Mouse (Mus musculus) bone marrow macrophage, adult 2 months (primary cell): ENCODE results near the gene Gm29776. TPM values are rescaled to one million over a fixed set of nuclear protein-coding genes. Genes with fewer than 3 reads are reported as not detected.
A peak's percentile ranks its signal among the peaks of the same experiment; 100 is the strongest.

Experiments
- H3K27ac ChIP-seq: 2 replicates; pipeline ENCODE4 v1.5.1; 2012; ENCODE audit warnings: low read depth, low read length; ENCODE audit not compliant: insufficient read depth
- H3K4me1 ChIP-seq: 2 replicates; pipeline ENCODE4 v1.6.1; 2012; ENCODE audit warnings: low read length; ENCODE audit not compliant: control insufficient read depth, insufficient read depth
- H3K4me3 ChIP-seq: 2 replicates; pipeline ENCODE4 v1.5.1; 2012; ENCODE audit warnings: mild to moderate bottlenecking, low read length, moderate library complexity; ENCODE audit not compliant: insufficient read depth
- CTCF ChIP-seq: IDR thresholded peaks from 2 replicates; pipeline ENCODE4 v1.5.1; 2012; ENCODE audit warnings: low read depth, mild to moderate bottlenecking, low read length, moderate library complexity
- POLR2A ChIP-seq: IDR thresholded peaks from 2 replicates; pipeline ENCODE4 v1.6.1; 2012; ENCODE audit warnings: mild to moderate bottlenecking, low read depth, low read length, borderline replicate concordance
- polyA plus RNA-seq: library from polyadenylated mRNA; stranded (reverse); fragments of >200 nt; gene quantifications from 2 replicates; pipeline ENCODE4 v1.2.4, GENCODE M21; 2012; ENCODE audit not compliant: missing spikeins, insufficient read depth, insufficient read length

The Gm29776 gene
- polyA plus RNA-seq: not detected in 2 replicates

DNA sequence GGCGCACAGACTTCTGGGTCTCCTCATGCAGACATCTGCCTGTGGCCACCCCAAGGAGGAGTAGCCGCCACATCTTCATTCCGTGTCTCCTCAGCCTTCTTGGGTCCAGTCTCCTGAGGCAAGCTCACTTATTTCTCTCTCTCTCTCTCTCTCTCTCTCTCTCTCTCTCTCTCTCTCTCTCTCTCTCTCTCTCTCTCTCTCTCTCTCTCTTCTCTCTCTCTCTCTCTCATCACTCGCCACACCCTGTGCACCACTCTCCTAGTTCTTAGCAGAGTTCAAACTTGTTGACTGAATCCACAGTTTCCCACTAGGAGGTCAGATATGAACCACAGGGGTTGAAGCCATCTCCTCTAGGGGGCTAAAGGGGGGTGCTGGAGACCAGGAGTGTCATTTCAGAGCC, at the start of gene Gm29776:
Gm29776 (minus strand) TSS at position 101 of the 400 bp plus-strand sequence.
- H3K4me3 ChIP-seq: no peak within 1 kb of the TSS
- H3K4me1 ChIP-seq: peaks cover 4% of the 10 kb centered on the region; the same call in 1 of the 2 replicates
- TF ChIP-seq CTCF (no peak), POLR2A (no peak)
- no peak within 1 kb of the TSS for H3K27ac ChIP-seq

DNA sequence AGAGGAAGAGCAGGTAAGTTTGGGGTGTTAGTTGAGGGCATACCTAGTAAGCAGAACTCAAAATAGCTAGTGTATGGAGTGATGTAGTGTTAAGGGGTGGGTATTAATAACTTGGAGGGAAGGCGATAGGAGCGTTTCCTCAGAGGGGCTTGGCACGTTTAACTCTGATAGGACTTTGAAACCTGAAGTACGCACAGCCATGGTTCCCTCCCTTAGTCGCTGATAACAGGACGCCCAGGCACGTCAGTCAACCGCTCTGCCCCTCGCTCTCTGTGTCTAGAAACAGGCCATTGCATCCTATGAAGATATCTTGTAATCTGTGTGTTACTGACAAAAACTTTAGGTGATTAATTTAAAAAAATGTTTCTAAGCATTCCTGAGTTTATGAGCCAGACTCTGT, 47.4 kb upstream of the Gm29776 start:
- TF ChIP-seq CTCF: no peak
- Histone ChIP-seq H3K4me3 (no peak overlapping the region), H3K27ac (no peak overlapping the region), H3K4me1 (peaks cover 36% of the 10 kb centered on the region)

DNA sequence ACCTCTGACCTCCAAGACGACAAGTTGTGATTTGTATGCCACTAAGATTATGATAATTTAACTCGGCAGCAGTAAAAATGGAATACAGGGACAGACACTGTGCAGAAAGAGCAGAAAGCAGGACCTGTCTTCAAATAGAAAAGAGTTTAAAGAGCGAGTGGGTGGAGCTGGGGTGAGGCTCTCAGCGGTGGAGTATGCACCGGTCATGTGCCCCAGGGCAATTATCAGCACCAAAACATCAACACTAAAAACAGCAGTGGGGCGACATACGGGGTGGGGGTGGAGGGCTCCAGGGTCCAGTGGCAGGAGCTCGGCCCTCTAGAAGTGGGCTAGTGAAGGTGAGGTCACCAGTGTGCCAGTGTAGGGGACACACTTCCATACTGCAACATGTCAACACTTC, 45.8 kb upstream of the Gm29776 start:
- TF ChIP-seq CTCF: no peak
- no peak for TF ChIP-seq POLR2A
- no peak overlapping the region for H3K27ac ChIP-seq
- no peak overlapping the region for H3K4me3 ChIP-seq
- H3K4me1 ChIP-seq: peaks cover 21% of the 10 kb centered on the region

DNA sequence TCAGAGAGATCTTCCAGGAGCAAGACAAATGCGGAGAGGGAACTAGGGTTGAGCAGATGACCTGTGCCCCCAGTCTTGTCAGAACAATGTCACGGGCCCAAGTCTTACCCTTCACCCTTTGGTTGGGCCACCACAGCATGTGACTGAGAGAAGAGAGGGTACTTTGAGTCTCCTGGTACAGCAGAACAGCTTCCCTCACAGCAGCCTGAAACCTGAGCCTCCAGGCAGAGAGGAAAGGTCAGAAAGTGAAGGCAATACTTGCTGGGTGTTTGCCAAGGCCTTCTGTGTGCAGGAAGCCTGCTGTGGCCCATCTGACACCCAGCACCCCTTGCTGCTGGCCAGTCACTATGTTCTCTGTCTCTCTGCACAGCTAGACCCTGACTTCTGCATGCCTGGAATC, 43.7 kb upstream of the Gm29776 start:
- Histone ChIP-seq H3K27ac (no peak overlapping the region), H3K4me3 (no peak overlapping the region), H3K4me1 (peaks cover 10% of the 10 kb centered on the region)
- TF ChIP-seq POLR2A (no peak), CTCF (no peak)

DNA sequence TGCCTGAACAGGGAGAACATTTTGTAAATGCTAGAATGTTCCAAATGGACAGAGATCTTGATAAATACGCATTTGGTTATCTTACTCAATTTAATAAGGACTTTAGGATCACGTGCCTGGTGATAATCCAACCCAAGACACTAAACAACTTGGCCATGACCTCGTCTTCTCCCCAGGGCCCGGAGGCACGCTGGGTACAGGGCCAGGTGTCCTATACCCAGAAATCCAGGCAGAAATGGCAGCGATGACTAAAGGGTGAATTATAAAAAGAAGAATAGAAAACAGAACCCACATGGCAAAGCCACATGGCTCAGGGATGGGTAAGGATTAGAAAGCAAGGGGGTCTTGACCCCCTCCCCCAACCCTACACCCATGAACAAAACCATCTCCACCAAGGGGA, 43.1 kb upstream of the Gm29776 start:
- Histone ChIP-seq H3K27ac (no peak overlapping the region), H3K4me1 (peaks cover 10% of the 10 kb centered on the region), H3K4me3 (no peak overlapping the region)
- TF ChIP-seq CTCF: no peak
- TF ChIP-seq POLR2A: no peak

DNA sequence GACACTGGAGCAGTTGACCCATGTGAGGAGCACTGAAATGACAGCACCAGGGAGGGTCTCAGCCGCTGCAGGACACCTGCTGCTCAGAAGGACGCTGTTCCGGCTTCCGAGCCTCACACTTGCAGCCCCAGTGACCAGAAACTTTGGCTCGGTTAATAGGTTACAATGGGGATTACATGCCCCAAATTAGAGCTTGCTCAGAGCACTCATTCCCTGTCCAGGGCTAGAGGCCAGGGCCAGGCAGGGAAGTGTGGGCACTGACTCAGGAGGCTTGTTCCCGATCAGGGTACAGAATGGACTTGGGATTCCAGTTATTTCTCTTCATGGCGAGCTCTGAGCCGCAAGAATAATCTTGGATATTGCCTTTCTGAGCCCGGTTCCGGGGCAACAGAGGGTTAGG, 39.0 kb upstream of the Gm29776 start:
- Histone ChIP-seq H3K4me3 (no peak overlapping the region), H3K27ac (no peak overlapping the region), H3K4me1 (peaks cover 23% of the 10 kb centered on the region)
- TF ChIP-seq CTCF (no peak), POLR2A (no peak)

DNA sequence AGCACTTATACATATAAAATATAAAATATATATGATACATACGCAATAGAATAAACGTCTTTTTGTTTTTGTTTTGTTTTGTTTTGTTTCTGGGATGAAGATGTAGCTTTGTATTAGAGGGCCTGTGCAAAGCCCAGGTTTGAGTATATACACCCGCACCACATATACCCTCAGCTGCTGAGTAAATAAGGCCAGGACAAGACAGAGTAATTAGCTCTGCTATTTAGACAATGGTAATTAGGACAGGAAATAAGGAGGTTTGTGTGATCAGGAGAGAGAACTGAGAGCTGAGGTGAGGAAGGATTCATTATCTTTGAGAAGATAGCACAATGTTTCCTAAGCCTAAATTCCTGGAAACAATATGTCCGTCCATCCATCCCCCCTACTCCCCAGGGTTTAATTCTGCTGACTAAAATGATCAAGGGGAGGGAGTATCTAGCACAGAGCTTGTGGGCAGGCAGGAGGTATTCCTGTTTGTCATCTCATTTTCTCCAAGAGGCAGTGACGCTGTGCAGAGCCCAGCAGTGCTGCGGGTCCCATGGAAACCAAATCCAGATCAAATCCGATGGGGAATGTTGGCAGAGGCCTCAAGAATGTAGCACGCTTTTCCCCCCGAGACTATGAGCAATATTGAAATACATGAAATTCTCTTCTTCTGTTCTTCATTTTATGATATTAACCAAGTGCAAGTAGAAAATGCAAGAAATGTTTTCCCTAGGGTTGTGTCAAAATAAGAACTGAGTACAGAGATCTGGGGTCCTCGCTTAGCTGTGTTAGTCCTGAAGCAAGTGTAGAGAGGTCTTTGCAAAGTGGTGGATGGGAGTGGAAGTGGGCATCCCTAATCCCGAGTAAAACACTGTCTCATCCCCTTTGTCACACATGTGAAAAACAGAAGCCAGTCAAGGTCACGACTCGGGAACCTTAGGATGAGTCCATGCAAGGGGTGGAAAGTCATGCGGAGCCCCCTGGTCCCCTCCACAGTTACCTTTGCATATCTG, 38.2 kb upstream of the Gm29776 start:
- TF ChIP-seq POLR2A (no peak), CTCF (no peak)
- H3K4me3 ChIP-seq: no peak overlapping the region
- H3K27ac ChIP-seq: no peak overlapping the region
- peaks cover 19% of the 10 kb centered on the region for H3K4me1 ChIP-seq

DNA sequence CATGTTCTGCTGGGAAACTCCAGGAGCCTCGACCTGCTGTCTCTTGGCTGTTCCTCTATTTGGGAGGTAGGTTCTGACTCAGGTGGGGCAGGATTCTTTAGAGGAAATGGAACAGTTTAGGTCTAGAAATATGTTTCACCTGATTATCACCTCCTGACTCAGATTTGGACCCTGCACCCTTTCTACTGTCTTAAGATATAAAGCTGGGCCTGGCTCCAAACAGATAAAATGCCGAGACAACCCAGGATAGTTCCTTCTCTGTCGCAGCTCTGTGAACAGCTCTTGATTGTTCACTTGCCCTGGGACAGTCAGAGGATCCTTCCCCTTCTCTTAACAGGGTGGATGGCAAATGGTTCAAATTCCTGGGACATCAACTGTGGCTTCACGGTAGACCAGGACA, 36.6 kb upstream of the Gm29776 start:
- Histone ChIP-seq H3K27ac (peak overlapping the region; percentile 27), H3K4me1 (peaks cover 19% of the 10 kb centered on the region), H3K4me3 (no peak overlapping the region)
- TF ChIP-seq POLR2A: no peak

DNA sequence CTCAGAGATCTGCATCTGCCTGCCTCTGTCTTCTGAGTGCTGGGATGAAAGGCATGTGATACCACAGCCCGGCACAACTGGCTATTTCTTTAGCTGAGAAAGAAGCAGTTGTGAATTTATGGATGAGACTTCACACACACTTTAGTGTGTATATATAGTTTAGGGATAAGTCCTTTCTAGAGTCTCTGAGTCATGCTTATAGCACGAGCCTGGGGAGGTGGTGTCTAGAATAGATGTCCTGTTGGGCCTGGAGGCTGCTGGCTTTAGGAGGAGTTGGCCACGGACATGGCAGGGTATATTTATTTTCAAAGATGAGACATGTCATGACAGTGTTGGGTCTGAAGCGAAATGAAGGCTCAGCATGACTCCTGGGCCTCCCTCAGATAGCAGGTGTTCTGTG, 35.4 kb upstream of the Gm29776 start:
- Histone ChIP-seq H3K27ac (no peak overlapping the region), H3K4me1 (peaks cover 16% of the 10 kb centered on the region), H3K4me3 (no peak overlapping the region)
- TF ChIP-seq CTCF (no peak), POLR2A (no peak)

DNA sequence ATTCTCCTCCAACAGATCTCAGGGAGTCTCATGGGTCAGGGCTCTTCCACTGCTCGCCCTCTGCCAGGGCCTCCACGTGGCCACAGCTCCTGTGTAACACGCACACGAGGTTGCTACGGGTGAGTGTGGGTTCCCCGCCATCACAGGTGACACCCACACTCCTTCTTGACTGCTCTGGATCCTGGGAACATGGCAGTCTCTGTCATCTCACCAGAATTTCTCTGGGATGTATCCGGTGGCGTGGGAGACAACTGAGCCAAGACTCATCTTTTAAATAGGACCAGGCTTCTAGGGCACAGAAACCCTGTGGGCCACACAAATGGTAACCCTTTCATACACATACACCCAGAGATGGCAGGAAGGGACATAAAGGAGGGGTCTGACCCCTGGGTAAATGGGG, 33.6 kb upstream of the Gm29776 start:
- H3K4me3 ChIP-seq: no peak overlapping the region
- peaks cover 16% of the 10 kb centered on the region for H3K4me1 ChIP-seq
- H3K27ac ChIP-seq: no peak overlapping the region
- TF ChIP-seq CTCF (no peak), POLR2A (no peak)

DNA sequence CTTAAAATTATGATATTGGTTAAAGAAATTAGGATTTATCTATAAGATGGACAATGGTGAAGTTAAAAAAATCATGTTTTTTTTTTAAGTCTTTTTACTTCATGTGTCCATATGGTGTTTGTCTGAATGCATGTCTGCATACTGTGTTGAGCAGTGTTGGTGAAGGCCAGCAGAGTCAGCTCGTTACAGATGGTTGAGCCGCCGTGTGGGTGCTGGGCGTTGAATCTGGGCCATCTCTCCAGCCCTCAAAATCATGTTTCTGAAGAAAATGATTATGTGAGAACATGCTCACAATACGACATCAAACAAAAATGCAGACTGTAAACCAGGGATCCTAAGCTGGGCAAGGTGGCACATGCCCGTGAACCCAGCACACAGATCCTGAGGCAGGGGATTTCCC, 31.7 kb upstream of the Gm29776 start:
- H3K27ac ChIP-seq: no peak overlapping the region
- peaks cover 10% of the 10 kb centered on the region for H3K4me1 ChIP-seq
- TF ChIP-seq CTCF (no peak), POLR2A (no peak)
- H3K4me3 ChIP-seq: no peak overlapping the region
